8 mouse cellular contexts compared by ENCODE assay signal in the genomic region with DNA sequence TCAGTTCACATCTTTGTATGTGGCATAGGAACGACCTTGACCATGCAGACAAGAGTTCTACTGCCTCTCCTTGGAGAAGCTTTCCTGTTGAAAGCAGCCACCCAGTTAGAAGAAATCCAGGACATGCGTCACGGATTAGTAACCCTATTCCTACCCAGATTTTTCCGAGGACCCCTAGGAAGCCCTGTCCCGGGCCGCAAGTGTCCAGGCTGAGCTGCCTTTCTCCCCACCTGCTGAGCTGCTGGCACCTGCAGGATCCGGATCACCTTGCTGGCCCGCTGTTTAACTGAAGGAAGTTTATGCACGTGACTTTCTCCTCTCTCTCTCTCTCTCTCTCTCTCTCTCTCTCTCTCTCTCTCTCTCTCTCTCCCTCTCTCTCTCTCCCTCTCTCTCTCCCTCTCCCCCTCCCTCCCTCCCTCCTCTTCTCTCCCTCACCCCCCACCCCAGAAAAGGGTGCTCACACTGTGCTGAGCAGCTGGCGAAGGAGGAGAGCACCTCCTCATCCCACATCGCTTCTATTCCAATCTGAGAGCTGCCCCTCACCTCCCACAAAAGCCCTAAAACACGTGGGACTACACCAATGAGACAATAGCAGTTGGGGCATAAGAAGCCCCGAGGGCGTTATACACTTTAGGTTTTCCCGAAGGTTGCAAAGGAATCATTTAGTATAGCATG. TPM values are rescaled to one million over a fixed set of nuclear protein-coding genes. Genes with fewer than 3 reads are reported as not detected.
A peak's percentile ranks its signal among the peaks of the same experiment; 100 is the strongest.
DNase-seq lines count a peak whose midpoint lies in the region; ATAC-seq lines count a peak whose summit lies in the region.

No protein-coding gene starts in this region.

- no peaks in the 10 kb centered on the region for H3K36me3 ChIP-seq in liver, embryonic 11.5 days (ENCODE audit: control insufficient read depth, insufficient read depth, low read length)
- H3K36me3 ChIP-seq in embryonic facial prominence, embryonic 13.5 days: no peaks in the 10 kb centered on the region

- peak overlapping the region; percentile 67 for H3K4me3 ChIP-seq in liver, embryonic 11.5 days (ENCODE audit: low read depth, low read length)
- H3K4me3 ChIP-seq in embryonic facial prominence, embryonic 13.5 days: peak overlapping the region; percentile 74

- 2% methylated on average over 15 of the region's 15 CpGs for WGBS in liver, embryonic 11.5 days
- WGBS in embryonic facial prominence, embryonic 13.5 days: 2% methylated on average over 15 of the region's 15 CpGs

- no peak for ATAC-seq in liver, embryonic 11.5 days (replicated peaks; ENCODE audit: low FRiP score)
- ATAC-seq in embryonic facial prominence, embryonic 13.5 days (ENCODE audit: insufficient number of reproducible peaks, insufficient read depth, low FRiP score, low TSS enrichment, low read depth): peak; percentile 43; the same call in 1 of the 2 replicates

- H3K9me3 ChIP-seq in liver, embryonic 11.5 days (ENCODE audit: control insufficient read depth, low read length): no peaks in the 10 kb centered on the region
- H3K9me3 ChIP-seq in embryonic facial prominence, embryonic 13.5 days: no peaks in the 10 kb centered on the region

- peaks cover 52% of the 10 kb centered on the region for H3K27me3 ChIP-seq in liver, embryonic 11.5 days (replicated peaks; ENCODE audit: control insufficient read depth, insufficient read depth, low read length)
- peaks cover 18% of the 10 kb centered on the region for H3K27me3 ChIP-seq in embryonic facial prominence, embryonic 13.5 days

- peaks cover 22% of the 10 kb centered on the region for H3K4me1 ChIP-seq in liver, embryonic 11.5 days (replicated peaks; ENCODE audit: control insufficient read depth, insufficient read depth, low read length)
- H3K4me1 ChIP-seq in embryonic facial prominence, embryonic 13.5 days: peaks cover 16% of the 10 kb centered on the region

- H3K9ac ChIP-seq in liver, embryonic 11.5 days (ENCODE audit: low read depth, low read length): no peak overlapping the region
- H3K9ac ChIP-seq in embryonic facial prominence, embryonic 13.5 days: peak overlapping the region; percentile 80; the same call in 1 of the 2 replicates

- DNase-seq in liver, embryonic 11.5 days (ENCODE audit: low spot score): no peak
- no peak for DNase-seq in liver
- DNase-seq in heart, postnatal 4 days: peak; percentile 8
- peak; percentile 9 to 26 for DNase-seq in left cerebral cortex, postnatal 10 days (ENCODE audit: extremely low spot score in 1 of 2, low spot score in 2 of 2)
- DNase-seq in naive thymus-derived CD4-positive, alpha-beta T cell, adult 2 months (ENCODE audit: low read depth): peak; percentile 33
- no peak for DNase-seq in spleen, adult 12 weeks (ENCODE audit: low spot score)
- DNase-seq in layer of hippocampus, adult 8-10 months (ENCODE audit: low spot score in 2 of 2): no peak

- intact Hi-C loops in left cerebral cortex, postnatal 10 days (cut with DNase I): no loop called here

- H3K4me2 ChIP-seq in liver, embryonic 11.5 days: peak overlapping the region; percentile 99
- H3K4me2 ChIP-seq in embryonic facial prominence, embryonic 13.5 days: peak overlapping the region; percentile 100

- H3K27ac ChIP-seq in liver, embryonic 11.5 days (ENCODE audit: low read depth, low read length): no peak overlapping the region
- no peak overlapping the region for H3K27ac ChIP-seq in embryonic facial prominence, embryonic 13.5 days

RNA-seq across cellular contexts. Expression of a gene that starts 0.7 kb away (rescaled TPM):
- 4.6 and 4.9 TPM in 2 replicates for polyA plus RNA-seq in liver, embryonic 11.5 days (2014; fragmentation: Nextera tagmentation; extraction: Ambion mirVana)
- polyA plus RNA-seq in embryonic facial prominence, embryonic 13.5 days (2015; fragmentation: Nextera tagmentation; extraction: Ambion mirVana): 8.2 and 9.9 TPM in 2 replicates
- total RNA-seq in heart, postnatal 4 days (2021): 10 to 100 TPM; 81.7 to 84.3 TPM
- total RNA-seq in left cerebral cortex, postnatal 10 days (2021): 10 to 100 TPM; 67.1 to 80.1 TPM
- total RNA-seq in layer of hippocampus, adult 8-10 months (2022): 10 to 100 TPM; 60.6 to 67.8 (median 64.7) TPM

RNA-seq across cellular contexts. Expression of a gene that starts 31.5 kb away (rescaled TPM):
- polyA plus RNA-seq in liver, embryonic 11.5 days (2014; fragmentation: Nextera tagmentation; extraction: Ambion mirVana): 3.0 and 3.4 TPM in 2 replicates
- 12.1 and 14.6 TPM in 2 replicates for polyA plus RNA-seq in embryonic facial prominence, embryonic 13.5 days (2015; fragmentation: Nextera tagmentation; extraction: Ambion mirVana)
- total RNA-seq in heart, postnatal 4 days (2021): 1 to 10 TPM; 7.2 to 8.2 TPM
- total RNA-seq in left cerebral cortex, postnatal 10 days (2021): 10 to 100 TPM; 23.1 to 25.3 TPM
- total RNA-seq in layer of hippocampus, adult 8-10 months (2022): 10 to 100 TPM; 33.9 to 41.8 (median 34.3) TPM

RNA-seq across cellular contexts. Expression of a gene that starts 49.0 kb away (rescaled TPM):
- 43.6 and 44.3 TPM in 2 replicates for polyA plus RNA-seq in liver, embryonic 11.5 days (2014; fragmentation: Nextera tagmentation; extraction: Ambion mirVana)
- polyA plus RNA-seq in embryonic facial prominence, embryonic 13.5 days (2015; fragmentation: Nextera tagmentation; extraction: Ambion mirVana): 34.1 and 35.2 TPM in 2 replicates
- 10 to 100 TPM; 44.9 to 46.6 TPM for total RNA-seq in heart, postnatal 4 days (2021)
- 100 to 1,000 TPM; 124 to 126 TPM for total RNA-seq in left cerebral cortex, postnatal 10 days (2021)
- 100 to 1,000 TPM; 102 to 112 (median 106) TPM for total RNA-seq in layer of hippocampus, adult 8-10 months (2022)

Comparison
In these comparisons a context has a peak if more than half of its experiments do, and no peak if none do; other contexts are left out.
1. DNase-seq: peak in heart, postnatal 4 days (single experiment), left cerebral cortex, postnatal 10 days (2 of 2) and naive thymus-derived CD4-positive, alpha-beta T cell, adult 2 months (single experiment); none in liver, embryonic 11.5 days (single experiment), liver (single experiment), spleen, adult 12 weeks (single experiment) and layer of hippocampus, adult 8-10 months (0 of 2).